Mouse (Mus musculus) 3T3-L1 (cell line): Measurements from ENCODE around the gene Tekt2.

Experiments
- DNase-seq: peaks from one replicate; pipeline ENCODE4 v3.0.0-alpha.2; 2015; ENCODE audit warnings: low read depth, low spot score

Gene Tekt2

DNA sequence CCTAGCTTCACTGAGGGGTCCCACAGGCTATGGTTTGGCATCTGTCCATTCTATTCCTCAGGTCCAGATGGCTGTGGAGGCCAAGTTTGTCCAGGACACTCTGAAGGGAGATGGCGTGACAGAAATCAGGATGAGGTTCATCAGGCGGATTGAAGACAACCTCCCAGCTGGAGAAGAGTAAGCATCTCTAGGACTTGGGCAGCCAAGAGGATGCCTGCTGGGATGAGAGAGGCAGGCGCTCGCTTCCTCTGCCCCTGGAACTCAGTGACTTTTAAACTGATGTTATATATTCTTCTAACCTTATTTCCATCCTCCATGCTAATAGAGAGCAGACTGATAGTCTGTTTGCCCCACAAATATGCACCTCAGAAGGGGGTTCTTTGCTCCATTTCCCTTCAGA, 50.4 kb downstream of the Tekt2 start:
- no peak for DNase-seq

- no peak for DNase-seq
Observed at GRCm38 (mm10) chr4:126273753-126274152, 51.7 kb downstream of the Tekt2 start.
